Mouse (Mus musculus) heart, adult 2 months (tissue): ENCODE data around the gene Kcnip4. TPM values are rescaled to one million over a fixed set of nuclear protein-coding genes. Genes with fewer than 3 reads are reported as not detected.
A peak's percentile ranks its signal among the peaks of the same experiment; 100 is the strongest.

ENCODE experiments used
- DNase-seq, 2 experiments: peaks; one replicate each; pipeline ENCODE4 v3.0.0; 2021
- H3K27ac ChIP-seq: fragments of 200-600 bp; 2 replicates; pipeline ENCODE4 v1.8.1; 2022
- H3K27me3 ChIP-seq: fragments of 200-500 bp; 2 replicates; pipeline ENCODE4 v1.6.1; 2012; ENCODE audit warnings: mild to moderate bottlenecking, low read length, inconsistent platforms, mixed read lengths; ENCODE audit not compliant: control insufficient read depth, insufficient read depth
- H3K36me3 ChIP-seq: fragments of 200-500 bp; 2 replicates; pipeline ENCODE4 v1.6.1; 2012; ENCODE audit warnings: low read length, inconsistent platforms; ENCODE audit not compliant: control insufficient read depth, insufficient read depth
- H3K4me1 ChIP-seq: fragments of 200-500 bp; 2 replicates; pipeline ENCODE4 v1.6.1; 2011; ENCODE audit warnings: low read length; ENCODE audit not compliant: control insufficient read depth, insufficient read depth
- H3K4me3 ChIP-seq: fragments of 200-600 bp; 2 replicates; pipeline ENCODE4 v1.8.1; 2022
- H3K79me2 ChIP-seq: fragments of 200-500 bp; replicated peaks from 2 replicates; pipeline ENCODE4 v1.6.1; 2012; ENCODE audit warnings: mild to moderate bottlenecking, inconsistent platforms, low read length, moderate library complexity, mixed read lengths; ENCODE audit not compliant: control insufficient read depth, insufficient read depth
- H3K9ac ChIP-seq: fragments of 200-500 bp; 2 replicates; pipeline ENCODE4 v1.6.1; 2012; ENCODE audit warnings: low read depth, mild to moderate bottlenecking, control low read depth, inconsistent platforms, low read length, mixed read lengths
- CTCF ChIP-seq: fragments of 200-600 bp; IDR thresholded peaks from 2 replicates; pipeline ENCODE4 v1.8.1; 2022; ENCODE audit warnings: antibody characterized with exemption, mild to moderate bottlenecking, moderate library complexity
- EP300 ChIP-seq: fragments of 200-500 bp; IDR thresholded peaks from 2 replicates; pipeline ENCODE4 v1.6.1; 2011; ENCODE audit warnings: low read depth, low read length, control low read depth; ENCODE audit not compliant: insufficient read depth
- POLR2A ChIP-seq: fragments of 200-500 bp; IDR thresholded peaks from 2 replicates; pipeline ENCODE4 v1.6.1; 2011; ENCODE audit warnings: mild to moderate bottlenecking, low read depth, low read length, control low read depth; ENCODE audit not compliant: insufficient read depth
- WGBS: fragments of 180-500 bp; shearing (Covaris S2); methylation state at CpG from one replicate; pipeline ENCODE4 v1.1.7; 2018; 5-methylcytosine and 5-hydroxymethylcytosine counted together
- intact Hi-C: fragments of 180-260 bp; cut with DNase I; formaldehyde crosslinking; loops from one replicate; pipeline ENCODE4 v1.15.1; 2025
- polyA plus RNA-seq: library from polyadenylated mRNA; depleted of rRNA; stranded (reverse); fragments of >200 nt; gene quantifications from 2 replicates; pipeline ENCODE4 v1.2.3, GENCODE M21; 2012
- total RNA-seq, 2 experiments: library from RNA; stranded (reverse); gene quantifications; 2 replicates each; pipeline ENCODE4 v1.2.3; 2021

Kcnip4 gene
- total and polyA plus RNA-seq, 3 experiments = 0.10 TPM; not detected in 2

DNA sequence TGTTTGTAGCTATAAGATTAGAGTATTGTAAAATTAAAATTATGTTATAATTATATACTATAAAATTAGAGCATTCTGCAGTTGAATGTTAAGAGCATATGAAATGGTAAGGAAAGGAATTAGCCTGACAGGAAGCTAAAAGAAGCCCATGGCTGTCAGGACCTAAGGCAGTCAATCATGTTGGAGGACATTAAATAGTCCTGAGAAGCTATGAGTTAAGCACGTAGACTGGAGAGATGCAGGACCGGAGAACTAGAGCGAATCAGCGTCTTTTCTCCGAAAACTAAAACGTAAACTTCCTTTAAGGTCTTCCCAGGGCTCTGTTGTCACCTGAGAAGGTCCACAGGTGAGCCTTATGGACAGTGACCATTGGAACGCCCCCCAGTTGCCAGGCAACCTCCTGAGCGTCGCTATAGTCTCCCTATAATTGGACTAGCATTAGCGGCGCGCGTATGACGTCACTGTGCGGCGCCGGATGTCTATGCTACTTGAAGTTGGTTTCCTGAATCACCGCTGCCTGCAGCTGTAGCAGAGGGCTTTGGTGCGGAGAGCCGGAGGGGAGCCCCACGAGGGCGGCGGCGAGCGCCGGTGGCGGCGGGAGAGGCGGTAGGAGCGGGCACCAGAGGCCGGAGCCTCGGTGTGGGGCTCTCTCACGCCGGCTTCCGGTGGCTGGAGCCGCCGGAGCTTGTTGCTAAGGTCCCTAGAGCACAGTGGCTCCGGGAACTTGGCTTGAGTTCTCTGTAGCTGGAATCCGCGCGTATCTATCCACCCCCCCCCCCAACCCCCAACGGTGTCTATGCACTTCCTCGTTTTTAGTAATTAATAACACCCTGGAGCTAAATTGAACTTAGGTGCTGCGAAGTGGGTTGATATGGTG is 1152.6 kb downstream of the Kcnip4 start:
- intact Hi-C loops = no loop called here
- peak; percentile 94 for DNase-seq
- Histone ChIP-seq H3K36me3 (no peaks in the 10 kb centered on the region), H3K27ac (peak overlapping the region; percentile 83), H3K9ac (peak overlapping the region; percentile 98), H3K79me2 (no peaks in the 10 kb centered on the region), H3K4me1 (peaks cover 1% of the 10 kb centered on the region; the same call in 1 of the 2 replicates), H3K27me3 (no peaks in the 10 kb centered on the region), H3K4me3 (peak overlapping the region; percentile 68)
- TF ChIP-seq EP300 = no peak
- peak; percentile 64; the same call in 1 of the 2 replicates for TF ChIP-seq POLR2A
- WGBS = under 1% methylated on average over 44 of the region's 44 CpGs

DNA sequence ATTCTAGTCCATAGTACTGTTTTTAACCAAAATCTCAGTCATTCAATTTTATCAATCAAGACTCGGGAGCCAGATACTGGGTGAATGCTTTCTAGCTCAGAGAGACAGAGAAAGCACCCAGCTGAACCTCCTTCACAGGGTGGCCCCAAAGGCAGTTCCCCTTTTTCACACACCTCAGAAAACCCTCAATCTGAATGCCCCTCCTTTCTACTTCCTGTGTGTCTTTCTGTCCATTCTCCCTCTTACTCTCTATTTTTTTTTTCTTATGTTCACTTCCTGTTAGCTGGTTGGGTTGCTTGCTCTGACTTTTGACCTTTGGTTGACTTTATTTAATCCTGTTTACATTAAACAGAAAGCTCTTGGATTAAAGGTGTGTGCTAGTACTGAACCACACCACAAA is 1175.4 kb downstream of the Kcnip4 start:
- no peak overlapping the region for H3K27ac ChIP-seq
- intact Hi-C loops = loop anchor here (10.0 kb wide), 1 partner anchor 315 kb away; no protein-coding TSS in a partner anchor
- H3K4me1 ChIP-seq = no peaks in the 10 kb centered on the region
- WGBS = 60% methylated on average over 1 of the region's 1 CpGs
- H3K4me3 ChIP-seq = no peak overlapping the region
- no peak overlapping the region for H3K9ac ChIP-seq
- TF ChIP-seq POLR2A (no peak), EP300 (no peak), CTCF (no peak)
- H3K27me3 ChIP-seq = no peaks in the 10 kb centered on the region
- no peak for DNase-seq
- H3K36me3 ChIP-seq = no peaks in the 10 kb centered on the region
- no peaks in the 10 kb centered on the region for H3K79me2 ChIP-seq

DNA sequence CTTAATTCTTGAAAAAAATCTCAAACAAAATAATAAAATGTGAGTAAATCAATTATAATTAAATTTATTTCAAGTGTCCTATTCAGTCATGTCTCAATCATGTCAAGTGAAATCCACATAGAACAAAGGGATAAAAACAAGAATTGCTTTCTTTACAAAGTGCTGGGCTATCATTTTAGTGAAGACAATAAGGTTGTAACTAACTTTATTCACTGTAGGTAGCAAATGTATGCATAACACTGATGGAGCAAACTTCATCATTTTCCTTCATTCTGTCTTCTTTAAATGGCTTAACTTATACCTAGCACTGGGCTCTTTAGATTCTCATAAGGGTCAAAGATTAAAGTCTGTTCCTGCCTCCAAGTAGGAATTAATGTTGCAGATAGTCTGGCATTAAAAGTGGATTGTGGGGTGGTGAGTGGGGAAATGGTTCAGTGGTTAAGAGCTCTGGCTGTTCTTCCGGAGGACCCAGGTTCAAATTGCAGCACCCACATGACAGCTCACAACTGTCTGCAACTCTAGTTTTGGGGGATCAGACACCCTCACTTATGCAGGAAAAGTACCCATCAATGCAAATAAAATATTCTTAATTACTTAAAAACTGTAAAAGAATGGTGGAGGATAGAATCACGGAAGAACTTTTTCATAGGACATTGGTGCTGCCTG is 1178.6 kb downstream of the Kcnip4 start:
- DNase-seq = no peak
- Histone ChIP-seq H3K79me2 (no peaks in the 10 kb centered on the region), H3K27ac (no peak overlapping the region), H3K27me3 (no peaks in the 10 kb centered on the region), H3K4me3 (no peak overlapping the region), H3K9ac (no peak overlapping the region), H3K36me3 (no peaks in the 10 kb centered on the region), H3K4me1 (no peaks in the 10 kb centered on the region)
- no peak for TF ChIP-seq EP300
- no peak for TF ChIP-seq POLR2A
- TF ChIP-seq CTCF = no peak
- intact Hi-C loops = loop anchor here (1.0 to 10.0 kb wide), 3 partner anchors 105 to 311 kb away; no protein-coding TSS in a partner anchor
- 91% methylated on average over 2 of the region's 2 CpGs for WGBS

DNA sequence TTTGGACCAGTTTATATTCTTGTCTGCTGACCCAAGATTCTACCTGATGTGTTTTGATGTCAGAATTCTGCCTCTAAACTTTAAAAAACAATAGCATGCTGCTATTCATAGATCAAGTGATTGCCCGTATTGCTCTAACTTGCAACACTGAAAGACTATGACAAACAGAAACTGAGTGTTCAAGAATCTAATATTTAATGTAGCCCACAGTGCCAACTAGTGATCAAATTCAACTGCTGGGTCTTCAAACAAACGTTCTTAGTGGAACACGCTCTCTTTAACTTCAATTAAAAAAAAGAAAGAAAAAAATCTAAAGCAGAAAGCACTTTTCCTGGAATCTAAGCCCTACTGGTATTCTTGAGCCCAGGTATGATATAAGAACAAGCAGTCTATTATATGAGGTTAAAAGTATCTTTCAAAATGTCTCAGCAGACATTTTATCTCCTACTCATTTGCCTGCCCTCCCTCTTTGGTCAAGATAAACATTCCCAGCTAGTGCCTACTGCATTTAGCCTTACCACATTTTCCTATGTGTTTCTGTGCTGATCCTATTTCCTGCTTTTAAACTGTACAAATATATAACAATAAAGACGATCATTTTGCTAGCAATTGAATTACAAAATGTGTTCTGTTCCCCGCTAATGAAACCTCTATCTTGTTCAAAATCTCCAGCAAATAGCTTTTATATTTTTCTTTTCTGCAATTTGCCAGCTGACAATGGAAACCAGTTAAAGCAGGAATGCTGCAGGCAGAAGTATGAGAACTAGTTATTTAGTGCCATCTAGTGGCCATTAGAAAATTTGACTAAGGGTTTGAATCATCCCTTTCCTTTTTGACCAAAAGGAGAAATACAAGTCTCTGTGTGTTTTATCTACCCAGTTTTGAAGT is 1179.4 kb downstream of the Kcnip4 start:
- Histone ChIP-seq H3K9ac (no peak overlapping the region), H3K27me3 (no peaks in the 10 kb centered on the region), H3K4me1 (no peaks in the 10 kb centered on the region), H3K4me3 (no peak overlapping the region), H3K36me3 (no peaks in the 10 kb centered on the region), H3K27ac (no peak overlapping the region), H3K79me2 (no peaks in the 10 kb centered on the region)
- no peak for DNase-seq
- TF ChIP-seq POLR2A (no peak), CTCF (peak; percentile 78)
- WGBS = 30% methylated on average over 5 of the region's 5 CpGs
- intact Hi-C loops = loop anchor here (2.0 to 10.0 kb wide), 2 partner anchors 105 to 311 kb away; no protein-coding TSS in a partner anchor

DNA sequence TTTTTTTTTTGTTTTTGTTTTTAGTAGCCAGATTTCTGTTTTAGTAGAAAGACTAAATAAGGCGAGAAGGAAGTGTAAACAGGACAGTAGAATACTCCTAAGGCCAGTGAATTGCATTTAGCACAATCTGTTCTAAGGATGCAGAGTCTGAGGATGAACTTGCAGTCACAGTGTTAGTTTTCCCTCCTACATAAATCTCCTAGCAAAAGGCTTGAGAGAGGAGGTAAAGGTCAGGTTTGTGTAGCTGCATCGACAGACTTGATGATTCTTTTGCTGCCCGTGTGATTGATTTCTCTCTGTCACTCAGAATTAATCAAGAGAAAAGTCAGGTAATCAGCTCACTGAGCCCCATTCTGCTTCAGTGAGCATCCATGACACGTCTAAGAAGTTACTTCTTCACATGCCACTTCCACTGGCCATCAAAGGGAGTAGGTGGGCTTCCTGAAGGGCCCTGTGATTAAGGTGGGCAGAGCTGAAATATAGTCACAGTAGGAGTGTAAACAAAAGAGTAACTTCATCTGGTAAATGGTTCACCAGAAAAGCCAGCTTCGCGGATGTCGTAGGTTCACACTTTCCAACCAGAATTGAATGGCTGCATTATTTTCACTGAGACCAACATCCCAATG is 1183.8 kb downstream of the Kcnip4 start:
- DNase-seq = no peak
- Histone ChIP-seq H3K27me3 (no peaks in the 10 kb centered on the region), H3K36me3 (no peaks in the 10 kb centered on the region), H3K9ac (no peak overlapping the region), H3K4me3 (no peak overlapping the region), H3K79me2 (no peaks in the 10 kb centered on the region), H3K27ac (no peak overlapping the region), H3K4me1 (no peaks in the 10 kb centered on the region)
- no peak for TF ChIP-seq CTCF
- intact Hi-C loops = loop anchor here (10.0 kb wide), 1 partner anchor 306 kb away; no protein-coding TSS in a partner anchor
- WGBS = 73% methylated on average over 7 of the region's 7 CpGs
